Mouse (Mus musculus): ENCODE measurements around the gene Ccdc47.
A peak's percentile ranks its signal among the peaks of the same experiment; 100 is the strongest.
"Not testable (repeated sequence)": the region's sequence is repeated elsewhere in the genome, so short reads cannot be mapped to it uniquely, and the experiment has no call there.

The Ccdc47 gene

DNA sequence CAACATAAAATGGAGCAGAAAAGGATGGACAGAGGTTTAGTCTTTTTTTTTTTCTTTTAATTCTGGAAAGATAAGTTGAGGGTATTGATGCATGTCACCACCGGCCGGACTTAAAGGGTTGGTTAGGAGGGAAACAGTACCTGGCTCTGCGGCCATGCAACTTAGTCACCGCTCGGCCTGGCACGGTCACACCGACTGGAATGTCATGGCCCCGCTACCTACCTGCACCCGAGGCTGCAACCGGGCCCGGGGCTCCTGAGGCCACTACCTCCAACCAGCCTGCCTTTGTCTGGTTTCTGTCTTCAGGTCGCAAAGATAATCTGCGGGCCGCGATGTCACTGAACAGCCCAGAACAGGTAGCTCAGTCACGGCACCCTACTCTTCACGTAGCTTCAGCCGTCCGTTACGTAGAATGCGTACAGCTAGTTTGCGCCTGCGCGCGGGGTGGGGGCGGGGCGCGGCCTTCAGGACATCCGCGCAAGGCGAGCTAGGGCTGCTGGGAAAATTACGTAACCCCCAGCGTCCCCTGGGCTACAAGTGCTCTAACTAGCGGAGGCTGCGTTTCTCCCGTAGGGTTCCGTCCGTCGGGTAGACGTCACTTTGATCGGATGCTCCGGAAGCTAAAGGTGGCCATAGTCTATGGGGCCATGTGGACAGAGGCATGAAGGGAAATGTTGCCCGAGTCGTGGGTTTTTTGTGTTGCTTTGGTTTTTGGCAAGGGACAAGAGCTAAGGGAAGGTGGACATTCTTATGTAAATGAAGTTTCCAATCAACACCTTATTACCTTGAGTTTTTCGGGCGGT, at the start of gene Ccdc47:
Ccdc47 (minus strand) TSS at position 418 of the 803 bp plus-strand sequence.
- peak; percentile 98 to 99 for DNase-seq (ENCODE audit: low spot score in 2 of 2)

- DNase-seq (ENCODE audit: low spot score in 2 of 2) = no peak
Measured at GRCm38 (mm10) chr11:106265570-106265969, 49.4 kb upstream of the Ccdc47 start.

- DNase-seq (ENCODE audit: low spot score in 2 of 2) = no peak
Measured at GRCm38 (mm10) chr11:106264988-106265387, 48.8 kb upstream of the Ccdc47 start.

GRCm38 (mm10) chr11:106263963-106264362, 47.8 kb upstream of the Ccdc47 start:
- peak in 1 of 2 experiments; percentile 16 for DNase-seq (ENCODE audit: low spot score in 2 of 2)

DNA sequence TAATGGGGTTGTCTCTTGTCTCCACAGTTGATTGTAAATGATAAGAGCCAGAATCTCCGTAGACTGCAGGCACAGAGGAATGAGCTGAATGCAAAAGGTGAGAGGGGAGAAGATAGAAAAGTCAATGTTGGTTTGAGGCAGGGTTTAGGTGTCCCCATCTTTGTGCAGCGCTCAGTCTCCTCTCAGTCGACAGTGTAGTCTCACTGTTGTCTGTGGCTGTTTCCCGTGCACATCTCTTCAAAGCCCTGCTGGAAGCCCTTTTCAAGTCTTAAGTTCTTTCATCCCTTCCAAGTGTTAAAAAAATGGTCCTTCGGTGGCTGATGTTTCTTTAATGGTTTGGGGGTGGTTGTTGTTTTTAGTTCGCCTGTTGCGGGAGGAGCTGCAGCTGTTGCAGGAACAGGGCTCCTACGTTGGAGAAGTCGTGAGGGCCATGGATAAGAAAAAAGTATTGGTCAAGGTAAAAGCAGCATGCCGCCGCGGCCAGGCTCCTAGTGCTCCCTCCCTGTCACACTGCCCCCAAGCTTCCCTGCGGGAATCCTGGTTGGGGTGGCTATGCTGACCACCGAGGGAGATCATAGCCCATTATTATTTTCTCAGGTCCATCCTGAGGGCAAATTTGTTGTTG, 44.8 kb upstream of the Ccdc47 start:
- DNase-seq (ENCODE audit: low spot score in 2 of 2) = peak in 1 of 2 experiments; percentile 15

DNA sequence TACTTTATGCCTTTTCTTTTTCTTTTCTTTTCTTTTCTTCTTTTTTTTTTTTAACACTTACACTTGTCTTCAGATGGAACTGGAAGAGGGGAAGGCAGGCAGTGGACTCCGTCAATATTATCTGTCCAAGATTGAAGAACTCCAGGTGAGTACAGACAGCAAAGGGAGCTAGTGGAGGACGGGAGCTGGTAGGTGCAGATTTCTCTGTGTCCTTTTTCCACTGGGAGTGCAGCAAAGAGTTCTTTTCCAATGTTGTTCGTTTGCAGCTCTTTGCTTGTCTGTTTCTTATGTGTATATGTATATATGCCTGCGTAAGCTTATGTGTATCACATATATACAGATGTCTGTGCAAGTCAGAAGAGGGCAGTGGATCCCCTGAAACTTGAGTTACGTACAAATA, 40.6 kb upstream of the Ccdc47 start:
- no peak for DNase-seq (ENCODE audit: low spot score in 2 of 2)

- DNase-seq (ENCODE audit: low spot score in 2 of 2) = peak; percentile 98 to 99
Measured at GRCm38 (mm10) chr11:106255685-106256451, 39.7 kb upstream of the Ccdc47 start, which contains the start of the genes Ftsj3 and Psmc5. TSS of gene Ftsj3 (minus strand) at chr11:106256079. TSS of gene Psmc5 (plus strand) at chr11:106256154.

- DNase-seq (ENCODE audit: low spot score in 2 of 2) = no peak
Measured at GRCm38 (mm10) chr11:106255174-106255573, 39.0 kb upstream of the Ccdc47 start.

GRCm38 (mm10) chr11:106254767-106255166, 38.6 kb upstream of the Ccdc47 start:
- no peak for DNase-seq (ENCODE audit: low spot score in 2 of 2)

- DNase-seq (ENCODE audit: low spot score in 2 of 2) = no peak
Measured at GRCm38 (mm10) chr11:106249326-106249725, 33.2 kb upstream of the Ccdc47 start.

DNA sequence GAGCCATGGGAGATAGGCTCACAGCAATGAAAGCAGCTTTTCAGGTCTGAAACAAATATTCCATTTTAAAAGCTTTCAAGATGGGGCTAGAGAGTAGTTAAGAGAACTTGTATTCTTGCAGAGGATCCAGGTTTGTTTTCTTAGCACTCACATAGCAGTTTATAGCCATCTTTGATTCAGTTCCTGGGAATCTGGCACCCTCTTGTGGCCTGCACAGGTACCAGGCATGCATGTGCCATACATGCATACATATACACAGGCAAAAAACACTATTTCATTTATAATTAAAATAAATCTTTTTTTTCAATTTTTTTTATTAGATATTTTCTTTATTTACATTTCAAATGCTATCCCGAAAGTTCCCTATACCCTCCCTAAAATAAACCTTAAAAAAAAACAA, 30.7 kb upstream of the Ccdc47 start:
- no peak for DNase-seq (ENCODE audit: low spot score in 2 of 2)

DNA sequence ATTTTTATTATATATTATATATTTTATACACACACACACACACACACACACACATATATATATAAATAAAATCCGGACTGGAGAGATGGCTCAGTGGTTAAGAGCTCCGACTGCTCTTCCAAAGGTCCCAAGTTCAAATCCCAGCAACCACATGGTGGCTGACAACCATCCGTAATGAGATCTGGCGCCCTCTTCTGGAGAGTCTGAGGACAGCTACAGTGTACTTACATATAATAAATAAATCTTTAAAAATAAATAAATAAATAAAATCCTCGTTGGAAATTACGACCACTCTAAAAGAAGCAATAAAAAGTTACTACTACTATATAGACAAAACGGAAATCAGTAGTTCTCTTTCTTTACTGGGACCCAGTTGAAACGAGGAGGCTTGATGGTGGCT, 17.8 kb upstream of the Ccdc47 start:
- not testable (repeated sequence) for DNase-seq (ENCODE audit: low spot score in 2 of 2)

DNA sequence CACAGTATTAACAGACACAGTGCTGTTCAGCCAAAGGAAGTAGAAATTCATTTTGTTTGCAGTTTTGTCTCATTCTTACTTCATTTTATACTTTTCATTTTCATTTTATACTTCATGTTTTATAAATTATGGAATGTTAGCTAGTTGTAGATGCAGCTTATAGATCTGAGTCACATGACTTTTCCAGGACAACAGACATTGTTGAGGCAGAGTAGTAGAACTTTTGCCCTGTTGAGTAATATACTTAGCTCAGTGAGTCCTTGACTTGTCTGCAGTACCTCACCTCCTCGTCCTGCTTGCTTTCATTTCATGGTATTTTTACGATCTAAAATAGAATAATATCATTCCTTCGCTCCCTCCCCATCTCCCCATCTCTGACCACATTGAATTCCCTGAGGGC, 4.5 kb upstream of the Ccdc47 start:
- DNase-seq (ENCODE audit: low spot score in 2 of 2) = no peak

GRCm38 (mm10) chr11:106216730-106217490, 766 bp upstream of the Ccdc47 start, which contains the start of gene Ddx42:
TSS of gene Ddx42 (plus strand) at chr11:106216926.
- DNase-seq (ENCODE audit: low spot score in 2 of 2) = peak; percentile 96

GRCm38 (mm10) chr11:106215450-106215859, 689 bp downstream of the Ccdc47 start:
- no peak for DNase-seq (ENCODE audit: low spot score in 2 of 2)

GRCm38 (mm10) chr11:106214856-106215255, 1.3 kb downstream of the Ccdc47 start:
- DNase-seq (ENCODE audit: low spot score in 2 of 2) = no peak

DNA sequence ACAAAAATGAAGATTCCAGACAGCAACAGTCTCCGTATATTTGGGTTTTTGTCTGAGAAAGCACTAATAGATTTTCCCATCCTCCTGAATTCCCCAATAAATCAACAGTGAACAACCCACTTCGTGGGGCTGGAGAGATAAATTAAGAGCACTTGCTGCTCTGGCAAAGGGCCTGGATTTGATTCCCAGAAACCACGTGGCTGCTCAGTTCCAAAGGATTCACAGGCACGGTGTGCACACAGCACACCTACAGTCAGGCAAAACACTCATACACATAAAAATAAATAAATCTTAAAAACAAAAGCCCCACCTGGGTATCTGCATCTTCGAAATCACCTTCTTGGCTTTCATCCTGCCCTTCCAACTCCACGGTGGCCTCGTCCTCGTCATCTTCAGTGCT, 3.4 kb downstream of the Ccdc47 start:
- no peak for DNase-seq (ENCODE audit: low spot score in 2 of 2)

DNA sequence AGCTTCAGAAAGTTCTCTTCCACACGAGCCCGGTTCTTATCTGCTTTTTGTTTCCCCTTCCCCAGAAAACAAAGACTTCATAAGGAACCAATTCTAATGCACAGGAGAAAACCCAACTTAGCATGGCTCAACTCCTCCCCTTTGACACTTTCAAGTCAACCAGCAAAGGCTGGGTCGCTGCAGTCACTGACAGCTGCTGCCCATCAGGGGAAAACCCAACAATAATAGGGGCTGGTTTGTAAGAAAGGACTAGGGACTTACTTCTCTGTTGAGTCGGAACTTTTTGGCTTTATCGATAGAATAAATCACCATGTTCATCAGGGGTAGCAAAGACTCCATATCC, 14.1 kb downstream of the Ccdc47 start, which contains the start of gene Strada:
Strada (minus strand) TSS at position 46 of the 343 bp plus-strand sequence.
- no peak for DNase-seq (ENCODE audit: low spot score in 2 of 2)

GRCm38 (mm10) chr11:106201337-106202122, 14.6 kb downstream of the Ccdc47 start:
- DNase-seq (ENCODE audit: low spot score in 2 of 2) = no peak

DNA sequence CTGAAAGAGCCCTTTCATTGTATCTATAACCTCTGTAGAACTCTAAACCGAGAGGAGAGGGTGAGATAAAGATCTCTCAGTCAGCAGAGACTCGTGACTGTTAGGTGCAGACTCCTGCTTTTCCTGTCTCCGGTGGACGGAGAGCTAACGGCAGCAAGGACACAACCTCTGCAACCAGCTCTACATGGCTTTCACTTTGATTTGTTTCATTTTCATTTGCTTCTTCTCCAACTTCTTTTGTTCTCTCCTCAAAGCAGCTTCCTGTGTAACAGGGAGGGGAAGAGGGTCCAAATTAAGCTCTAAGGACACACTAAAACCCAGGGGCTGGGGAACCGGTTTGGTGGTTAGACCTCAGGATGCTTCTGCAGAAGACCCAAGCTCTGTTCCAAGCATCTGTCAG, 15.4 kb downstream of the Ccdc47 start:
- DNase-seq (ENCODE audit: low spot score in 2 of 2) = no peak

DNA sequence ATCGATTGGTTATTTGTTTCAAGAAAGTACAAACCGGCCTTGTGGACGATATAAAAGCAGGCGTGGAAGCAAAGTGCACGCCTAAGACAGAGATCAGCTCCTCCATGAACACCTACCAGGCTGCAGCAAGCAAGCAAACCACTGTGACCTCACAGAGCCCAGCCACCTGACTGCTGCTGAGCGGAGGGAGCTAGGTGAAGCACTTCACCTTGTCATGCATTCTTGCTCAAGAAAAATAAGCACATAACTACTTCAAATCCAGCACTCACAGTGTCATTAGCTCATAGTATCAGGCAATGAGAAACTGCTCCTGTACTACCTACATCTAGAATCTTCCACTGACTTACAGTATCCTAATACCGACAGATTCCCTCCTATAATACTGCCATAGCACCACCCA, 16.1 kb downstream of the Ccdc47 start:
- DNase-seq (ENCODE audit: low spot score in 2 of 2) = not testable (repeated sequence)
